Mouse (Mus musculus): ENCODE measurements at regions not wholly inside any gene's neighbourhood (a gene's known extent, or its start where the extent isn't known, plus 50 kb on each side); places are given as distances from the start of the nearest gene placed in this dataset.
A peak's percentile ranks its signal among the peaks of the same experiment; 100 is the strongest.
"Not testable (repeated sequence)": the region's sequence is repeated elsewhere in the genome, so short reads cannot be mapped to it uniquely, and the experiment has no call there.

- DNase-seq, result not testable (repeated sequence)
Observed at GRCm38 (mm10) chr3:31708367-31708766, 193.9 kb upstream of the Kcnmb2 start.

- no peak for DNase-seq
Observed at GRCm38 (mm10) chr3:31741289-31741688, 161.0 kb upstream of the Kcnmb2 start.

- no peak for DNase-seq
Observed at GRCm38 (mm10) chr3:31755881-31756280, 146.4 kb upstream of the Kcnmb2 start.

- DNase-seq, result no peak
Observed at GRCm38 (mm10) chr3:31769193-31769592, 133.1 kb upstream of the Kcnmb2 start.

GRCm38 (mm10) chr3:31790342-31790970 is 111.9 kb upstream of the Kcnmb2 start:
- DNase-seq, result peak in 1 of 2 experiments; percentile 21

- DNase-seq, result no peak
Observed at GRCm38 (mm10) chr3:31793466-31794040, 108.8 kb upstream of the Kcnmb2 start.

GRCm38 (mm10) chr3:31796621-31797020 is 105.7 kb upstream of the Kcnmb2 start:
- no peak for DNase-seq

DNA sequence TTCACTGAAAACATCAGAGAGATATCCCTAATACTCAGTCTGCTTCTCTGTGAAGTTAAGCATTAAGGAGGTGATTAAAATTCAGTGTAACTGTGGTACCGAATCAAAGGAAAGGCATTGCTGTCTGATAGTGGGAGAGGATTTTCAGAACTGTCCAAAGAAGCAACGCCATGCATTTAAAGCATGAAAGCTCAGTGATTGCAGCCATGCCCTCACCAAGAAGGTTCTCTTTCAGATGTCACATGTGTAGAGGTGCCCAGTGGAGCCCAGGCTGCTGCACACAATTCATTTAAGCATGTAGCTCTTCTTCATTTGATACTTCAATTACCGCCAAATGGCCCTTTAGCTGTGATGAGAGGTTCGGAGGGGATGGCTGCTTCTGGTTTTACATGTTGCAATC is 103.1 kb upstream of the Kcnmb2 start:
- DNase-seq, result no peak

GRCm38 (mm10) chr3:31804038-31804437 is 98.3 kb upstream of the Kcnmb2 start:
- no peak for DNase-seq

GRCm38 (mm10) chr3:31807741-31808140 is 94.6 kb upstream of the Kcnmb2 start:
- DNase-seq, result no peak

GRCm38 (mm10) chr3:31809131-31809530 is 93.2 kb upstream of the Kcnmb2 start:
- DNase-seq, result not testable (repeated sequence)

DNA sequence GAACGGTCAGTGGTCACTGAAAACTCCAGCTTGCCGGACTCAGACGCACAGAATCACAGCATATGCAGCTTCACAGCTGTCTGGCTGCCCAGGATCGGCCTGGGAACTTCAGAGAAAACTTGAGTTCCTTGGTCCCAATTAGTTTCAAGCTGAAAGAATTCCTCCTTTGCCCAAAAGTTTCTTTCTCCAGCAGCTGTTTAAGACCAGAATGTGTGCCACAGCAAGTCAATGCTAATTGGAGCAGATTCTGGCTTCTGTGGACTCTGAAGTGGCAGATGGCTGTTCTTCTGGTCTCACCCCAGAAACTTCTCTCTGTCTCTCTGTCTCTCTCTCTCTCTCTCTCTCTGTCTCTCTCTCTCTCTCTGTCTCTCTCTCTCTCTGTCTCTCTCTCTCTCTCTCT is 91.1 kb upstream of the Kcnmb2 start:
- no peak for DNase-seq

GRCm38 (mm10) chr3:31831913-31832312 is 70.4 kb upstream of the Kcnmb2 start:
- DNase-seq, result no peak

DNA sequence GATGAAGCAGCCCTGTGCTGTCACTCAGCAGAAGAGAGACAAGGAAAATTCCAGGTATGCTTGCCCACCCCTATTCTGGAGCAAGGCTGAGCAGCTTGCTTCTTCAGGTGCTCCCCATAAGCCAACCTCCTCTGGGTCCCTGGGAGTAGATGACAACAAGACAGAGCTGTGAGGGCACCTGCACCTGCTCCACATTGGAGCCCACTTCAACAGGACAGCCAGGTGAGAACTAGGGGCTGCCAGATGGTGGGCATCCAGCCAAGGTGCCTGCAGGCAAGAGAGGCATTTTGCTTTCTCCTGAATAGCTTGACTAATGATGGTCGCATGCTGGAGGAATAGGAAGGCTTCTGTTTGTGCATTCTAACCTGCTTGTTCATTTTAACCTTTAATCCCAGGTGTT is 61.1 kb upstream of the Kcnmb2 start:
- DNase-seq, result no peak

GRCm38 (mm10) chr3:31847087-31847486 is 55.2 kb upstream of the Kcnmb2 start:
- no peak for DNase-seq

All from layer of hippocampus, postnatal 36 days (tissue).